Mouse (Mus musculus) forebrain, postnatal 0 days (tissue): ENCODE measurements around the gene Sorcs1. TPM values are rescaled to one million over a fixed set of nuclear protein-coding genes. Genes with fewer than 3 reads are reported as not detected.

Source experiments
- ATAC-seq: fragments of 200-750 bp; cut with Nextera tagmentation; 2 replicates; pipeline ENCODE4 v1.8.0; 2017; ENCODE audit warnings: mild to moderate bottlenecking, moderate library complexity
- DNase-seq: peaks from one replicate; pipeline ENCODE4 v3.0.0-alpha.2; 2015
- H3K27ac ChIP-seq: fragments of 300-500 bp; sonication (generic); 2 replicates; pipeline ENCODE4 v1.5.1; 2014; ENCODE audit warnings: low read depth, mild to moderate bottlenecking, antibody characterized with exemption, low read length, moderate library complexity, mixed read lengths
- H3K27me3 ChIP-seq: fragments of 300-500 bp; sonication (generic); 2 replicates; pipeline ENCODE4 v1.6.1; 2014; ENCODE audit warnings: mild to moderate bottlenecking, low read length, mixed read lengths; ENCODE audit not compliant: insufficient read depth
- H3K36me3 ChIP-seq: fragments of 300-500 bp; sonication (generic); 2 replicates; pipeline ENCODE4 v1.6.1; 2014; ENCODE audit warnings: mild to moderate bottlenecking, moderate library complexity; ENCODE audit not compliant: insufficient read depth
- H3K4me1 ChIP-seq: fragments of 300-500 bp; sonication (generic); 2 replicates; pipeline ENCODE4 v1.6.1; 2014; ENCODE audit warnings: antibody characterized with exemption; ENCODE audit not compliant: insufficient read depth
- H3K4me2 ChIP-seq: fragments of 300-500 bp; sonication (generic); 2 replicates; pipeline ENCODE4 v1.6.1; 2014; ENCODE audit warnings: low read depth, mild to moderate bottlenecking, moderate library complexity
- H3K4me3 ChIP-seq: fragments of 300-500 bp; sonication (generic); 2 replicates; pipeline ENCODE4 v1.5.1; 2014; ENCODE audit warnings: low read depth, low read length, mixed read lengths
- H3K9ac ChIP-seq: fragments of 300-500 bp; sonication (generic); 2 replicates; pipeline ENCODE4 v1.6.1; 2014; ENCODE audit warnings: mild to moderate bottlenecking
- H3K9me3 ChIP-seq: fragments of 300-500 bp; sonication (generic); 2 replicates; pipeline ENCODE4 v1.6.1; 2016; ENCODE audit warnings: low read length
- CTCF ChIP-seq: sonication (generic); IDR thresholded peaks from 2 replicates; pipeline ENCODE4 v1.5.1; 2016; ENCODE audit warnings: antibody characterized with exemption, control low read depth, low read depth
- WGBS: fragments of 180-500 bp; shearing (Covaris S2); extraction: QIAGEN DNeasy Blood & Tissue Kit; methylation state at CpG from one replicate; pipeline ENCODE4 v1.1.7; 2014; 5-methylcytosine and 5-hydroxymethylcytosine counted together
- polyA plus RNA-seq: library from polyadenylated mRNA; unstranded; fragments of >200 nt; fragmentation: Nextera tagmentation; extraction: Ambion mirVana; gene quantifications from 2 replicates; pipeline ENCODE4 v1.2.1, GENCODE M21; 2015
- total RNA-seq: library from RNA; depleted of rRNA; stranded (reverse); fragments of >200 nt; gene quantifications from 2 replicates; pipeline ENCODE4 v1.2.3, GENCODE M21; 2014

Gene Sorcs1
- total and polyA plus RNA-seq, 2 experiments from 2014 or later: 8.6 to 20.1 TPM

DNA sequence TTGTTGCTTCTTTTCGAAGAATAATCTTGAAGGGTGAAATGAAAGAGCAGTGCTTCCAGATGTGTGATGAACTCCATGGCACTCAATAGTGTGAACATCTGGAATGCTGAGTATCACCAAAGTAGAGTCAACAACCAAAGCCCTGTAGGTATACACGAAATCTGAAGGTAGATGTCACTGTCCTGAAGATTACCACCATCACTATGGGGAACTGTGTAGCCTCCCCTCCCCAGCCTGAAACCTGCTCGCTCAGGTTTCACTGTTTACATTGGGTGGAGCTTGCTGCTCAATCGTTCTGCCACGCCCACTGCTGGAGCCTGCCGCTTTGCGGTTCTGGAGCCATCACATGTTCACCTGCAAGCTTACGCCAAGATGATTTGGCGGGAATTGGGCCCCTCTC is 64.4 kb downstream of the Sorcs1 start:
- 50% methylated on average over 9 of the region's 9 CpGs for WGBS
- H3K4me2 ChIP-seq: no peak overlapping the region
- H3K4me3 ChIP-seq: no peak overlapping the region
- H3K9me3 ChIP-seq: no peaks in the 10 kb centered on the region
- no peaks in the 10 kb centered on the region for H3K36me3 ChIP-seq
- ATAC-seq: no peak
- DNase-seq: no peak
- no peak overlapping the region for H3K9ac ChIP-seq
- TF ChIP-seq CTCF: no peak
- no peak overlapping the region for H3K27ac ChIP-seq
- no peaks in the 10 kb centered on the region for H3K4me1 ChIP-seq
- no peaks in the 10 kb centered on the region for H3K27me3 ChIP-seq

- Histone ChIP-seq H3K36me3 (no peaks in the 10 kb centered on the region), H3K9ac (no peak overlapping the region), H3K9me3 (no peaks in the 10 kb centered on the region), H3K4me1 (no peaks in the 10 kb centered on the region), H3K27ac (no peak overlapping the region), H3K27me3 (no peaks in the 10 kb centered on the region), H3K4me3 (no peak overlapping the region), H3K4me2 (no peak overlapping the region)
- DNase-seq: no peak
- no peak for ATAC-seq
- 51% methylated on average over 3 of the region's 3 CpGs for WGBS
- TF ChIP-seq CTCF: no peak
Observed at GRCm38 (mm10) chr19:50611619-50612018, 66.8 kb downstream of the Sorcs1 start.

DNA sequence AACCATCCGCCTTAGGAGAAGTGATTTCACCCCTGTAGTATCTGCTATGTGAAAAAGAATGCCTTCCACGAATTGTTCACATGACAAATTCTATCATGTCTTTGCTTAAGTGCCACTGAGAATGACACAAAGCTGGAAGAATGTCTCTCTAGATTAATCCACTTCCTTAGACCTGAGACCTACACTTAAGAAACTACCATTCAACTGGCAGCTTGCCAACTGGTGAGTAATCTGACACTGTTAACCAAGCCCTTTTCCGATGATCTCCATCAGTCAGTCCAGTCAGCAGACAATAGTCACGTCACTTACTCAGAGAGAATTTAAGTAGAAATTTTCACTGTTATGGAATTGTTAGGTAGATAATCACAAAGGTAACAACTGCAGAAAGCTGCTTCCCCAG is 74.6 kb downstream of the Sorcs1 start:
- 61% methylated on average over 4 of the region's 4 CpGs for WGBS

DNA sequence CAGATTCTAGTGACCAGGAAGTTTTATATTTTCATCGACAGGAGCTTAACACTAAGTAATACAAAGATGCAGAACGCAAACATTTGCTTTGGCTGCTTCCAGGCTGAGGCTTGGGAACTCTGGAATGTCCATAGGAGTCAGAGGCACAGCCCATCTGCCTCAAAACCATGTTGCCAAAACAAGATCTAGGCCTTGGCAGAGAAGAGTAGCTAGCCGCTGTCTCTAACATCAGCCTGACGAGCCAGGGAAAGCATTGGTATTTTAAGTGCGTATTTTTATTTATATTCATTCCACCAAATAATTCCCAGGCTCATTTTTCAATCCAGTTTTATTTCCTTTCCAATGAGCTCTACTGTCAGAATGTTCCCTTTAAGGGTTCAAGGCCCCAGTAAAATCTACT is 75.1 kb downstream of the Sorcs1 start:
- ATAC-seq (no peak), DNase-seq (no peak)
- 82% methylated on average over 5 of the region's 5 CpGs for WGBS
- Histone ChIP-seq H3K4me3 (no peak overlapping the region), H3K36me3 (no peaks in the 10 kb centered on the region), H3K27ac (no peak overlapping the region), H3K27me3 (no peaks in the 10 kb centered on the region), H3K4me1 (no peaks in the 10 kb centered on the region), H3K9me3 (no peaks in the 10 kb centered on the region), H3K9ac (no peak overlapping the region), H3K4me2 (no peak overlapping the region)
- TF ChIP-seq CTCF: no peak

More for the DNA sequence above, 74.6 kb downstream of the Sorcs1 start:
- Histone ChIP-seq H3K4me1 (no peaks in the 10 kb centered on the region), H3K36me3 (no peaks in the 10 kb centered on the region), H3K4me2 (no peak overlapping the region), H3K9me3 (no peaks in the 10 kb centered on the region), H3K4me3 (no peak overlapping the region), H3K27me3 (no peaks in the 10 kb centered on the region), H3K9ac (no peak overlapping the region), H3K27ac (no peak overlapping the region)
- no peak for ATAC-seq
- DNase-seq: no peak
- TF ChIP-seq CTCF: no peak

DNA sequence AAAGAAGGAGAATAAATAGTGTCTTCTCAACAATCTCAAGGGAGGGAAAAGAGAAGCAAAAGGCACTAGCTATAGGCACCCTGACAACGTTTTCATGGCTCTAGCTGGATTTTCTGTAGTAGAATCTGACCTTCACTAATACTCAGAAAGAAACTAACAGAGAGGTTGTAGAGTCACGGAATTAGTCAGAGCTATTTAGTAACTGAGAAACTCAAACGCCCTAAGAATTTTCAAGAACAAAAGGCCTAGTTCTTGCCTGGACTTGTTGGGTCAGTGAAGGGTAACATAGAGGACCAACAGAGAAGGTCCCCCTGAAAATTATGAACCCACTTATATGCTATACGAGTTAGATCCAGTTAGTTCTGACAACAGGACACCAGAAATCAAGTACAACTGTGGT is 81.1 kb downstream of the Sorcs1 start:
- no peak for TF ChIP-seq CTCF

GRCm38 (mm10) chr19:50586182-50586581 is 92.3 kb downstream of the Sorcs1 start:
- Histone ChIP-seq H3K4me2 (no peak overlapping the region), H3K4me1 (no peaks in the 10 kb centered on the region), H3K4me3 (no peak overlapping the region), H3K9ac (no peak overlapping the region), H3K27me3 (no peaks in the 10 kb centered on the region), H3K27ac (no peak overlapping the region), H3K9me3 (no peaks in the 10 kb centered on the region), H3K36me3 (no peaks in the 10 kb centered on the region)
- 74% methylated on average over 5 of the region's 5 CpGs for WGBS
- ATAC-seq: no peak
- DNase-seq: peak; percentile 24
- TF ChIP-seq CTCF: no peak

More for the DNA sequence above, 81.1 kb downstream of the Sorcs1 start:
- Histone ChIP-seq H3K9ac (no peak overlapping the region), H3K27ac (no peak overlapping the region), H3K36me3 (no peaks in the 10 kb centered on the region), H3K27me3 (no peaks in the 10 kb centered on the region), H3K4me3 (no peak overlapping the region), H3K4me1 (no peaks in the 10 kb centered on the region), H3K9me3 (no peaks in the 10 kb centered on the region), H3K4me2 (no peak overlapping the region)
- ATAC-seq: no peak
- DNase-seq: no peak
- WGBS: 87% methylated on average over 4 of the region's 4 CpGs

DNA sequence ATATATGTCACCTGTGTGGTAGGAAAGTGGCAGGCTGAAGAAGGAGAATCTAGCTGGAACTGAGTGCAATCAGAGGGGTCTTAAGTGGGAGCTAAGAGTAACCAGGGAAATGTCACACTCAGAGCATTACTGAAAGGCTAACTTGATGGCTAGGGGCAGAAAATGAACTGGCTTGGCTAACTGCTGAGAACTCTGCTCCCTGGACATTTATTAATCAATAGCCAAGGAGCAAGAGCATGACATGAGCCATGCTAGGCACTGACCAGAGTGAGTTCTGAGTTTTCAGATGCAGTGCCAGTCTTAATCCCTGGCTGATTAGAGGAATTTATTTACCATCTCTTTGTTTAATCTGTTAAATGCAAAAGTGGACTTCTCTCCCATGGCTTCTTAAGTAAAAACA is 95.5 kb downstream of the Sorcs1 start:
- Histone ChIP-seq H3K27me3 (no peaks in the 10 kb centered on the region), H3K4me3 (no peak overlapping the region), H3K9me3 (no peaks in the 10 kb centered on the region), H3K4me1 (no peaks in the 10 kb centered on the region), H3K9ac (no peak overlapping the region), H3K36me3 (no peaks in the 10 kb centered on the region), H3K4me2 (no peak overlapping the region), H3K27ac (no peak overlapping the region)
- DNase-seq: no peak
- ATAC-seq: no peak
- TF ChIP-seq CTCF: no peak
